ENCODE assay signal across 8 mouse cellular contexts in genomic region chr8:119661081-119661480, GRCm38 (mm10). TPM values are rescaled to one million over a fixed set of nuclear protein-coding genes. Genes with fewer than 3 reads are reported as not detected.
DNase-seq lines count a peak whose midpoint lies in the region; ATAC-seq and TF ChIP-seq lines count a peak whose summit lies in the region.
"Had no signal": no experiment of that assay in that cellular context is flagged by ENCODE, and none has a peak within 500 bp of the region (broad histone marks: within the 10 kb centered on the region; RNA-seq: fewer than 3 reads in every experiment).

No protein-coding gene starts in this region.

- WGBS in forebrain, postnatal 0 days: 9% methylated on average over 9 of the region's 9 CpGs
- WGBS in hindbrain, embryonic 10.5 days: 4% methylated on average over 9 of the region's 9 CpGs
- WGBS in limb, embryonic 11.5 days: 12% methylated on average over 9 of the region's 9 CpGs
- 9% methylated on average over 9 of the region's 9 CpGs for WGBS in midbrain, postnatal 0 days

- no peak overlapping the region for H3K27ac ChIP-seq in forebrain, postnatal 0 days (ENCODE audit: low read depth, low read length)
- peak overlapping the region; percentile 86 for H3K27ac ChIP-seq in hindbrain, embryonic 10.5 days
- no peak overlapping the region for H3K27ac ChIP-seq in limb, embryonic 11.5 days (replicated peaks; ENCODE audit: low read depth, low read length)
- no peak overlapping the region for H3K27ac ChIP-seq in midbrain, postnatal 0 days (ENCODE audit: low read depth, low read length)

- no peaks in the 10 kb centered on the region for H3K36me3 ChIP-seq in forebrain, postnatal 0 days (ENCODE audit: insufficient read depth)
- no peaks in the 10 kb centered on the region for H3K36me3 ChIP-seq in hindbrain, embryonic 10.5 days
- no peaks in the 10 kb centered on the region for H3K36me3 ChIP-seq in limb, embryonic 11.5 days (ENCODE audit: control insufficient read depth, insufficient read depth, low read length)
- no peaks in the 10 kb centered on the region for H3K36me3 ChIP-seq in midbrain, postnatal 0 days (ENCODE audit: insufficient read depth, low read length)

- H3K27me3 ChIP-seq in forebrain, postnatal 0 days (ENCODE audit: insufficient read depth, low read length): no peaks in the 10 kb centered on the region
- peaks cover 10% of the 10 kb centered on the region for H3K27me3 ChIP-seq in hindbrain, embryonic 10.5 days (ENCODE audit: insufficient read depth, poor library complexity, severe bottlenecking)
- peaks cover 4% of the 10 kb centered on the region; the same call in 1 of the 2 replicates for H3K27me3 ChIP-seq in limb, embryonic 11.5 days (ENCODE audit: control insufficient read depth, insufficient read depth, low read length)
- H3K27me3 ChIP-seq in midbrain, postnatal 0 days (ENCODE audit: insufficient read depth, low read length): no peaks in the 10 kb centered on the region

- H3K4me3 ChIP-seq in forebrain, postnatal 0 days (ENCODE audit: low read depth, low read length): no peak overlapping the region
- peak overlapping the region; percentile 32 for H3K4me3 ChIP-seq in hindbrain, embryonic 10.5 days
- no peak overlapping the region for H3K4me3 ChIP-seq in limb, embryonic 11.5 days (ENCODE audit: low read depth, low read length)
- H3K4me3 ChIP-seq in midbrain, postnatal 0 days (ENCODE audit: low read depth, low read length): no peak overlapping the region

- peak; percentile 91 for DNase-seq in MN1 (ENCODE audit: low spot score)
- DNase-seq in adrenal gland, adult 2 months: peak; percentile 86
- DNase-seq in forebrain, postnatal 0 days: peak; percentile 13
- DNase-seq in hindbrain, embryonic 10.5 days (ENCODE audit: low spot score): peak; percentile 81
- peak; percentile 67 for DNase-seq in limb, embryonic 11.5 days (ENCODE audit: low spot score)
- DNase-seq in midbrain, postnatal 0 days (ENCODE audit: low spot score): peak; percentile 70
- no peak for DNase-seq in frontal cortex, adult 2 months (ENCODE audit: extremely low spot score in 1 of 2, low spot score in 1 of 2)

- ATAC-seq in forebrain, postnatal 0 days: peak; percentile 65
- ATAC-seq in limb, embryonic 11.5 days (ENCODE audit: insufficient number of reproducible peaks, low FRiP score, low TSS enrichment, low read depth): 0 out of 2 replicates have a peak, but pooled peaks have one; percentile 9
- ATAC-seq in midbrain, postnatal 0 days (ENCODE audit: low FRiP score): no peak

- H3K9me3 ChIP-seq in forebrain, postnatal 0 days (ENCODE audit: low read length): no peaks in the 10 kb centered on the region
- peaks cover 5% of the 10 kb centered on the region; the same call in 1 of the 2 replicates for H3K9me3 ChIP-seq in hindbrain, embryonic 10.5 days
- H3K9me3 ChIP-seq in limb, embryonic 11.5 days (ENCODE audit: control insufficient read depth, low read length): no peaks in the 10 kb centered on the region
- H3K9me3 ChIP-seq in midbrain, postnatal 0 days (ENCODE audit: low read length): no peaks in the 10 kb centered on the region

- no peak overlapping the region for H3K9ac ChIP-seq in forebrain, postnatal 0 days
- H3K9ac ChIP-seq in limb, embryonic 11.5 days (ENCODE audit: low read length): peak overlapping the region; percentile 53
- H3K9ac ChIP-seq in midbrain, postnatal 0 days (replicated peaks; ENCODE audit: low read length, poor library complexity, severe bottlenecking): no peak overlapping the region

- no peaks in the 10 kb centered on the region for H3K4me1 ChIP-seq in forebrain, postnatal 0 days (ENCODE audit: insufficient read depth)
- H3K4me1 ChIP-seq in hindbrain, embryonic 10.5 days (replicated peaks): peaks cover 59% of the 10 kb centered on the region
- H3K4me1 ChIP-seq in limb, embryonic 11.5 days (ENCODE audit: control insufficient read depth, insufficient read depth, low read length): peaks cover 8% of the 10 kb centered on the region
- no peaks in the 10 kb centered on the region for H3K4me1 ChIP-seq in midbrain, postnatal 0 days (ENCODE audit: insufficient read depth, low read length)

- TF ChIP-seq CTCF in forebrain, postnatal 0 days (IDR thresholded peaks at IDR 0.05; ENCODE audit: low read depth): no peak
- TF ChIP-seq CTCF in midbrain, postnatal 0 days (IDR thresholded peaks at IDR 0.05): no peak

- H3K4me2 ChIP-seq in forebrain, postnatal 0 days (ENCODE audit: low read depth): no peak overlapping the region
- H3K4me2 ChIP-seq in limb, embryonic 11.5 days (ENCODE audit: low read depth, severe bottlenecking): no peak overlapping the region
- H3K4me2 ChIP-seq in midbrain, postnatal 0 days (ENCODE audit: low read depth, low read length, poor library complexity, severe bottlenecking): no peak overlapping the region

RNA-seq across cellular contexts. Expression of gene Wfdc1, which starts 5.1 kb away (rescaled TPM):
- 10 to 100 TPM; 17.0 to 21.0 TPM for total RNA-seq in adrenal gland, adult 2 months (2021)
- 41.3 and 51.7 TPM in 2 replicates for polyA plus RNA-seq in adrenal gland, adult 2 months (2012; rRNA removed)
- 8.6 and 8.9 TPM in 2 replicates for total RNA-seq in forebrain, postnatal 0 days (2014; rRNA removed)
- 8.3 and 9.0 TPM in 2 replicates for polyA plus RNA-seq in forebrain, postnatal 0 days (2015; fragmentation: Nextera tagmentation; extraction: Ambion mirVana)
- 9.6 and 11.6 TPM in 2 replicates for polyA plus RNA-seq in hindbrain, embryonic 10.5 days (2016; fragmentation: Nextera tagmentation; extraction: Ambion mirVana)
- not detected in 2 replicates for polyA plus RNA-seq in limb, embryonic 11.5 days (2014; fragmentation: Nextera tagmentation; extraction: Ambion mirVana)
- 8.5 and 13.5 TPM in 2 replicates for total RNA-seq in midbrain, postnatal 0 days (2014; rRNA removed)
- polyA plus RNA-seq in midbrain, postnatal 0 days (2015; fragmentation: Nextera tagmentation; extraction: Ambion mirVana): 11.6 and 11.8 TPM in 2 replicates
- 18.2 and 24.3 TPM in 2 replicates for polyA plus RNA-seq in frontal cortex, adult 2 months (2012; rRNA removed)

RNA-seq across cellular contexts. Expression of gene Kcng4, which starts 25.6 kb away (rescaled TPM):
- under 1 TPM; 0.45 to 0.66 TPM for total RNA-seq in adrenal gland, adult 2 months (2021)
- 1.2 and 1.6 TPM in 2 replicates for polyA plus RNA-seq in adrenal gland, adult 2 months (2012; rRNA removed)
- 0.38 and 1.5 TPM in 2 replicates for total RNA-seq in forebrain, postnatal 0 days (2014; rRNA removed)
- 0.34 and 0.90 TPM in 2 replicates for polyA plus RNA-seq in forebrain, postnatal 0 days (2015; fragmentation: Nextera tagmentation; extraction: Ambion mirVana)
- 0.16 and 0.29 TPM in 2 replicates for polyA plus RNA-seq in hindbrain, embryonic 10.5 days (2016; fragmentation: Nextera tagmentation; extraction: Ambion mirVana)
- not detected in 2 replicates for polyA plus RNA-seq in limb, embryonic 11.5 days (2014; fragmentation: Nextera tagmentation; extraction: Ambion mirVana)
- 0.61 and 1.6 TPM in 2 replicates for total RNA-seq in midbrain, postnatal 0 days (2014; rRNA removed)
- 0.27 and 0.28 TPM in 2 replicates for polyA plus RNA-seq in midbrain, postnatal 0 days (2015; fragmentation: Nextera tagmentation; extraction: Ambion mirVana)
- 3.1 and 4.9 TPM in 2 replicates for polyA plus RNA-seq in frontal cortex, adult 2 months (2012; rRNA removed)

RNA-seq across cellular contexts. Expression of gene Atp2c2, which starts 38.7 kb away (rescaled TPM):
- total RNA-seq in adrenal gland, adult 2 months (2021): under 1 TPM; 0.24 to 0.46 TPM
- not detected in 2 replicates for polyA plus RNA-seq in adrenal gland, adult 2 months (2012; rRNA removed)
- total RNA-seq in forebrain, postnatal 0 days (2014; rRNA removed): not detected in 2 replicates
- 0.15 and 0.22 TPM in 2 replicates for polyA plus RNA-seq in forebrain, postnatal 0 days (2015; fragmentation: Nextera tagmentation; extraction: Ambion mirVana)
- polyA plus RNA-seq in hindbrain, embryonic 10.5 days (2016; fragmentation: Nextera tagmentation; extraction: Ambion mirVana): 1.4 TPM in 2 replicates
- polyA plus RNA-seq in limb, embryonic 11.5 days (2014; fragmentation: Nextera tagmentation; extraction: Ambion mirVana): 0.71 and 2.0 TPM in 2 replicates
- total RNA-seq in midbrain, postnatal 0 days (2014; rRNA removed): 0.28 and 0.82 TPM in 2 replicates
- 0.83 and 1.1 TPM in 2 replicates for polyA plus RNA-seq in midbrain, postnatal 0 days (2015; fragmentation: Nextera tagmentation; extraction: Ambion mirVana)
- polyA plus RNA-seq in frontal cortex, adult 2 months (2012; rRNA removed): 0.69 and 0.98 TPM in 2 replicates

RNA-seq across cellular contexts. Expression of gene Adad2, which starts 48.5 kb away (rescaled TPM):
- not detected for total RNA-seq in adrenal gland, adult 2 months (2021)
- polyA plus RNA-seq in adrenal gland, adult 2 months (2012; rRNA removed): not detected in 2 replicates
- not detected in 2 replicates for total RNA-seq in forebrain, postnatal 0 days (2014; rRNA removed)
- polyA plus RNA-seq in forebrain, postnatal 0 days (2015; fragmentation: Nextera tagmentation; extraction: Ambion mirVana): 0.09 and 0.16 TPM in 2 replicates
- polyA plus RNA-seq in hindbrain, embryonic 10.5 days (2016; fragmentation: Nextera tagmentation; extraction: Ambion mirVana): 0.16 and 0.41 TPM in 2 replicates
- 0.09 and 0.18 TPM in 2 replicates for polyA plus RNA-seq in limb, embryonic 11.5 days (2014; fragmentation: Nextera tagmentation; extraction: Ambion mirVana)
- total RNA-seq in midbrain, postnatal 0 days (2014; rRNA removed): 0.33 and 1.0 TPM in 2 replicates
- 0.22 and 0.23 TPM in 2 replicates for polyA plus RNA-seq in midbrain, postnatal 0 days (2015; fragmentation: Nextera tagmentation; extraction: Ambion mirVana)
- 0.08 TPM in 1 of 2 replicates, not detected in the other for polyA plus RNA-seq in frontal cortex, adult 2 months (2012; rRNA removed)
- total RNA-seq: adrenal gland, postnatal 4 days had no signal

RNA-seq across cellular contexts. Expression of gene Taf1c, which starts 56.1 kb away (rescaled TPM):
- total RNA-seq in adrenal gland, adult 2 months (2021): 10 to 100 TPM; 10.7 to 12.5 TPM
- polyA plus RNA-seq in adrenal gland, adult 2 months (2012; rRNA removed): 41.3 and 46.2 TPM in 2 replicates
- total RNA-seq in forebrain, postnatal 0 days (2014; rRNA removed): 17.6 and 21.1 TPM in 2 replicates
- polyA plus RNA-seq in forebrain, postnatal 0 days (2015; fragmentation: Nextera tagmentation; extraction: Ambion mirVana): 10.1 and 10.9 TPM in 2 replicates
- polyA plus RNA-seq in hindbrain, embryonic 10.5 days (2016; fragmentation: Nextera tagmentation; extraction: Ambion mirVana): 16.8 and 17.4 TPM in 2 replicates
- polyA plus RNA-seq in limb, embryonic 11.5 days (2014; fragmentation: Nextera tagmentation; extraction: Ambion mirVana): 11.4 and 12.8 TPM in 2 replicates
- total RNA-seq in midbrain, postnatal 0 days (2014; rRNA removed): 20.1 and 22.5 TPM in 2 replicates
- 9.6 and 10.2 TPM in 2 replicates for polyA plus RNA-seq in midbrain, postnatal 0 days (2015; fragmentation: Nextera tagmentation; extraction: Ambion mirVana)
- polyA plus RNA-seq in frontal cortex, adult 2 months (2012; rRNA removed): 15.3 and 16.3 TPM in 2 replicates

Comparison
In these comparisons a context has a peak if more than half of its experiments do, and no peak if none do; other contexts are left out.
1. DNase-seq: peak in MN1 (single experiment), adrenal gland, adult 2 months (single experiment), forebrain, postnatal 0 days (single experiment), hindbrain, embryonic 10.5 days (single experiment), limb, embryonic 11.5 days (single experiment) and midbrain, postnatal 0 days (single experiment); none in frontal cortex, adult 2 months (0 of 2).